Mouse (Mus musculus) kidney, postnatal 14 days (tissue): ENCODE data around the gene Myl12a.
A peak's percentile ranks its signal among the peaks of the same experiment; 100 is the strongest.

ENCODE experiments used
- DNase-seq: peaks from one replicate; pipeline ENCODE4 v3.0.0; 2022; ENCODE audit warnings: mixed read lengths

Myl12a gene

DNA sequence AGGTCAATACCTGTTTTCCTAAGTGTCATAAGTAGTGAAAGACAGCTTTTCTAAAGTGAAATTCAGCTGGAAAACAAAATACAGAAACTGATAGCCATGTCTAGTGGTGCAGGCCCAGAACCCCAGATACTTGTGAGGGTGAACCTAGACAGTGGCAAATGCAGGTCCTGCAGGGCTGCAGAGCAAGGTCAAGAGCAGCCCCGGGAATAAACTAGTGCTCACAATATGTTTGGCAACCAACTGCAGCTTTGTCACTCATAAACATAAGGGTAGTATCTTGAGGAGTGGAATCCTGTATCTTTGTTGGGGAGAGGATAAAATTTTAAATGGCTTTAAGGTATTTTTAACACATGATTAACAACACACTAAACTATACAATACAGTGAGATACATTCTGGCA lies 7.1 kb upstream of the Myl12a start:
- DNase-seq = no peak

DNA sequence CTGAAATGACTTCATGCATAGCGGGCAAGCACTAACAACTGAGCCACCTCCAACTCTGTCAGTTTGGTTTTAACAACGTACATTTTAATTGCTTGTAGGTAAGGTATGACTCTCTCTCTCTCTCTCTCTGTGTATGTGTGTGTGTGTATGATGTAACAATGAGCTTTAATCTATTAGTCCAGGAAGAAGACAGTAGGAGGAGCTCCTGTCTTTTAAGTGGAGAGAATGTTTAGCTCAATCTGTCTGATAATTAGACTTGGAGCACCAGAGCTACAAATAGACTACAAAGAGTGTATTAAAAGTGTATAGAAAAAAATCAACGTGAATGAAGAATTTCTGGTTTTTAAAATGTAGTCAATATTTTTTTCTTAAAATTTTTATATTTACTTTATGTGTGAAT lies 6.0 kb upstream of the Myl12a start:
- DNase-seq = no peak

DNA sequence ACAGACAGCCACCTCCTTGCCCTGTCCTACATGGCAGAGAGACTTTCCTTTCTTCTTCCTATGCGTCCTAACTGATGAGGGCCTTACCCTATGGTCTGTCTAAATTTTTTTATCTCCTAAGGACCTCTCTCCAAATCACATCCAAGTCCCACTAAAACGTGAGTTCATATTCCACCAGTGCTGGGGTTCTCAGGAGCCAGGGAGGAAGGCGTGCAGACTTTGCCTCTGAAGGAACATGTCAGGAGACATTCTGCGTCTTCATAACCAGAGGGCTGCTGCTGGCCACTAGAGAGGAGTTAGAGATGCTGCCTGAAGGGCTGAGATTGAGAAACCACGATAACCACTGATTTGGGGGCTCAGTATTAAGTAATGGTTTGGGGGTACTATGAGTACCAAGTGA lies 4.3 kb upstream of the Myl12a start:
- DNase-seq = no peak

DNA sequence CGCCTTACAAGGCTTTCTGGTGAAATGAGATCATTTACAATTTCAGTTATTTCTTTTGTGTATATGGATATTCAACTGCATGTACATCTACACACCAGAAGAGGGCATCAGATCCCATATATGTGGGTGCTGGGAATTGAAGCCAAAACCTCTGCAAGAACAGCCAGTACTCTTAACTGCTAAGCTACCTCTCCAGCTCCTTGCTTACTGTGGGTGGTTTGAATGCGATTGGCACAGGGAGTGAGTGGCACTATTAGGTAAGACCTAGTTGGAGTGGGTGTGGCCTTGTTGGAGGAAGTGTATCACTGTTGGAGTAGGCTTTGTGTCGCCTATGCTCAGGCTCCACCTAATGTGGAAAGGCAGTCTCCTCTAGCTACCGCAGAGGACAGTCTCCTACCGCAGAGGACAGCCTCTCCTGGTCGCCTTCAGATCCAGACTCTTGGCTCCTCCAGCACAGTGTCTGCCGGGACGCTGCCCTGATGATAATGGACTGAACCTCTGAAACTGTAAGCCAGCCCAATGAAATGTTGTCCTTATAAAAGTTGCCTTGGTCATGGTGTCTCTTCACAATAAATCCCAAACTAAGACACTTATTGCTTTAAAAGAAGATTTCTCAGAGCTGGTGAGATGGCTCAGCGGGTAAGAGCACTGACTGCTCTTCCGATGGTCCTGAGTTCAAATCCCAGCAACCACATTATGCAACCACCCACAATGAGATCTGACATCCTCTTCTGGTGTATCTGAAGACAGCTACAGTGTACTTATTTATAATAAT lies 1.7 kb upstream of the Myl12a start:
- DNase-seq = no peak

DNA sequence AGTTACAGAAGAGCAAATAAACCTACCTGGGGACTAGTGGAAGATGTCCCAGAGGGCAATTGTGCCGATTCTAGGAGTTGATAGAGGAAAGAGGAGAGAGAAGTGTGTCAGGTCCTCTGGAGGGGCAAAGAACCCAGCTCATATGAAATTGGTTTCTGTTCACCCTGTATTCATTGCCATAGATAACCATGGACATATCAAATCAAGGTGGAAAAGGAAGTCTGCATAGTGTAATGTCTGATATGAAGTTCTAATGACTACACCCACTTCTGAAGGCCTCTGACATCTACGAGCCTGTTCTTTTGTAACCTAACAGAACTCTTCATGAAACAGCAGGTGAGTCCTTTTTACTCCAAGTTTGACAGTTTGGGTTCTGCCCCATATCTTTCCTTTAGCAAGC lies 1.0 kb upstream of the Myl12a start:
- DNase-seq = no peak

DNA sequence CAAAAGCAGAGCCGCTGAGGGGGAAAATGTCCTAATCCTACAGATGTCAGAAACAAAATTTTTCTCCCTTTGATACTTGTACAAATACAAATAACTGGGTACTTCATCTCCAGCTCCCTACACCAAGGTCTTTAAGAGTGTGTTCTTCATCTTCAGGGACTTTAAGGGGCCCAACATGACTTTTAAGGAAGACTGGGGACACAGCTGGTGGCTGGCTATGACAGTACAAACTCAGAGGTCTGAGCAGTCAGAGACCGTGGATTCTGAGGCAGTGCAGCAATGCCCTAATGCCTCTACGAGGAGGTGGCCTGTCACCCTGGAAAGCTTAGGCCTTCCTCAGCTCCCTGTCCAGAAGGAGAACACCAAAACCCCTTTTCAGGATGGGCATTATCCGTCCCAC lies 434 bp upstream of the Myl12a start:
- DNase-seq = no peak

DNA sequence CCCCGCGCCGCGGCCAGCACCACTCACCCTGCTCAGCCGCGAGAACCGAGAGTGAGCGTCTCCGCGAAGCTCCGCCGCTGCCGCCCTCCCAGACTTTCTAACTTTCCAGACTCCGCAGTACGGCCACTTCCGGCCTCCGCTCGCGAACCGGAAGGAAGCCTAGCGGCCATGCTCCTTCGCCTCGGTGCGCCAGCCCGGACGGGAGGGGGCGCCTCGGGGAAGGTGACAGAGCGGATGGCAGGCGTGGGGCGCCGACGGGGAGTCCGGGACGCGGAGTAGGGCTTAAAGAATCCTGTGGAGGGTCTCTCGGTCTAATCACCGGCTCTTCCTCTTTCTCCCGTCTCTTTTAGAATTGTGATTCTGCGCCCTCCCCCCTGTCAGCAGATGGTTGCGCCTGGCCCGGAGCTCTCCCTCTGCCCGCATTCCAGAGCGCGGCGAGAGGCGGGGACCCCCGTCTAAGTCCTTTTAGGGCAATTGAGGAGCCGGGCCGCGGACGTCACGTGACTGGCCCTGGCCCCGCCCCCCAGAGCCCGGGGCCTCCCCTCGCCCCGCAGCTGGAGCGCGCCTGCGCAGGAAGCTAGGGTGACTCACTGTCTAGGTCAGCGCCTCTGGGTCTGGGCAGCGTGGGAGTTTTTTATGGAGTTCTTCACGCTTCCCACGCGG lies 466 bp downstream of the Myl12a start, which contains the start of gene Myom1:
TSS of gene Myom1 (plus strand) at position 553 of the 663 bp plus-strand sequence.
- DNase-seq = peak; percentile 100

DNA sequence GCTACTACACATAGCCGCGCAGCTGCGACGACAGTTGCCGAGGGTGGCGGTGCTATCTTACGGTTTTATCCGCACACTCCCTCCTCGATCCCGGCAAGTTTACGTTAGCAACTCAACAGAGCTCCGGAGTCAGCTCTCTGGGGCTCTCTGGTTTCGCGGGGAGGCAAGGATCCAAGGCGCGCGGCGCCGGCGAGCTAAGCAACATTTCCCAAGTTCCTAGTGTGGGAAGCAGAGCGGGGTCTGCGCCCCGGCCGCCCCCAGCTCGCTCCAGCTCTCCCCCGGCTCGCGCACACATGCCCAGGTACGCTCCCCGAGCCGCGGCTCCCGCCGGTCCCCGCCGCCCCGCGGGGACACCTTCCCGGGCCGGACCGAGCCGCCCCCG lies 988 bp downstream of the Myl12a start:
- DNase-seq = no peak

DNA sequence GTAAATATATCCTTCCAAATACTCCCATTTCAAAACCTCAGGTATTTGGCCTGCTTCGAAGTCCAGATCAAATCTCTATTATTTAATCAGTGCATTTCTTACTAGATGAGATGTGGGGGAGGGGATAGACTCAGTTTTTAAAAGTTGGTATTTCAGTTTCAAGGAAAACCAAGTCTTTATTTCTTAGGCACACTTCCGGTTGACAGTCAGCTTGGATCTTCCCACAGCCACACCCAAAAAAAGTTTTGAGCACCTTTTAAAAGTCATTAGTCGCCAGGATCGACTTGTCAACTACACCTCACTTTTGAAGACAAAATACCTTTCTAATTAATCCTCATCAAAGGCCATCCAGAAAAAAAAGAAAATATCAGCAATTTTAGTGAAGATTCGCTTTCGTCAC lies 1.6 kb downstream of the Myl12a start:
- DNase-seq = no peak

DNA sequence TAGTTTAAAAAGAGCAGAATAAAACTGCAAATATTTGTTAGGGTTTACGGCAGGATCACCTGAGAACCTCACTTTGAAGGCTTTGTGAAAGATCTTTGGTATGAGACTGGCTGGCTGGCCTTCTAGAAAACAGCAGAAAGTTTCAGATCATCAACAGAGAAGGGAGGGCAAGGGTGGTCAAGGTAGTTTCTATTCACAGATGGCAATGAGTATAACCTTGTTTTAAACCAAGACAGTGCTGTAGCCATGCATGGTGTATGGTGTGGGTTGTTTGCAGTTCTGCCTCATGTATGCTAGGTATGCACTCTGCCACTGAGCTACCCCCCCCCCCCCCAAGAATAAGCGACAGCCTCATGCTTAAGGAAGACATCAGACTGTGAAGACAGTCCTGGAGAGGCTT lies 2.4 kb downstream of the Myl12a start:
- no peak for DNase-seq

DNA sequence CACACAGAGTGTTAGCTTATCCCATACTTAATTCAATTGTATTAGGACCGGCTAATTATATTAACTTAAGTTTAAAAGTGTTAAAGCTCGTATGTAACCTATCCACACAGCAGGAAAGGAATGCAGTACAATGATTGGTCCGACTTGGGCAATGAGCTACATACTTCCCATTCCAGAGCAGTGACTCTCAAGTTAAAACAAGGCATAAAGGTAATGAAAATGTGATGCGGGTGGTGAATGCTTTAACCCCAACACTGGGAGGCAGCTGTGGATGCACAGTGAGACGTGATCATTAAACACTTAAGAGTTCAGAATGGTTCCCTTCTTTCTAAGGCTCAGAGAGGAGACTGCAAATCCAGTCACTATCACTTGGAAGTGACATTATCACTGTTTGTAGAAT lies 3.5 kb downstream of the Myl12a start:
- peak; percentile 41 for DNase-seq

DNA sequence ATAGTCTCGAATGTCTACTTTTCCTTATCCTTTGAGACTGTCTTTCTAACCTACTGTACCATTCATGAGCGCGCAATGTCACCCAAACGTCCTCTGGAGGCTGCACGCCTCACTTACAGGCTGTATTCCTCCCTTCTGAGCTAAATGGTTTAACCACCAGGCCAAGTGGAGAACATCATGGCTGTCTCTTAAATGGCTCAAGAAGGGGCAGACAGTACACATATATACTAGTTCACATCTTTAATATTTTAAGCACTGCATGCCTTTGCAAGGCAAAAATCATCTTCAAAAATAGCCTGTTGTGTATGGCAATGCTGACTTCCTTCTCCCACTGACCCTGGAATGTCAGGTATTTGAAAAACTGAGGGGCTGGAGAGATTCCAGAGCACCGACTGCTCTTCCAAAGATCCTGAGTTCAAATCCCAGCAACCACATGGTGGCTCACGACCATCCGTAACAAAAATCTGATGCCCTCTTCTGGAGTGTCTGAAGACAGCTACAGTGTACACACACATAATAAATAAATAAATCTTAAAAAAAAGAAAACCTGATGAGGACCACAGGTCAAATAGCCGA lies 4.2 kb downstream of the Myl12a start:
- no peak for DNase-seq

DNA sequence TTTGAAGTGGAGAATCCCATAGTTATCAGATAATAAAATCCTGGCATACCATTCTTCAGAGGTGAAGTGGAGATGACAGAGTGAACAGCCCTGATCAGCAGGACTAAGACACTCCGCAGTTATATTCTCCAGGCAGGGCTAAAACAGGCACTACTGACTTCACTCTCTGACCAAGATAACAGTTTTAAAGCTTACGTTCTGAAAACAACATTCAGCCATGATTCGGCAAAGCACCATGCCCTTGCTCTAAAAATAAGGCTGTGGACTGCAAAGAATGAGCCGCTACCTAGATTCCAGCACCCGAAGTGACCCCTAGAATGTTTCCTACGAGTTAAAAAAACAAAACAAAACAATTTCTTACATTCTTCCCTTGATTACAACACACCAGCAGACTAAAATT lies 4.8 kb downstream of the Myl12a start:
- DNase-seq = no peak

DNA sequence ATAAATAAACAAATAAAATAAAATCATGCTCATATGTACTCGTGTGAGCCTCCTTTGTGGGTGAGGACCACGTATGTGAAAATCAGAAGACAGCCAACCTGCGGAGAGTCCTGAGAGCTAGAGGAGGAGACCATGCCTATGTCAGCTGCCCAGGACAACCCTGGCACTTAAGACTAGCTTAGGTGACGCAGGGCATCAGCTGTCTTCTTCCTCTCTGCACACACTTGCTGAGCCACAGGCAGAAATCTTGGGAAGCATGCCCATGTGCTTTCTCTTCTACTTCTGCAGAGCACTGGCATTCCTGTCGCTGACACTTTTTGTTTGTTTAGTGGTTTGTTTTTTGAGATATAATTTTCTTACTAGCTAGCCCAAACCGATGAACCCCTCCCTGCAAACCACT lies 7.1 kb downstream of the Myl12a start:
- DNase-seq = no peak

DNA sequence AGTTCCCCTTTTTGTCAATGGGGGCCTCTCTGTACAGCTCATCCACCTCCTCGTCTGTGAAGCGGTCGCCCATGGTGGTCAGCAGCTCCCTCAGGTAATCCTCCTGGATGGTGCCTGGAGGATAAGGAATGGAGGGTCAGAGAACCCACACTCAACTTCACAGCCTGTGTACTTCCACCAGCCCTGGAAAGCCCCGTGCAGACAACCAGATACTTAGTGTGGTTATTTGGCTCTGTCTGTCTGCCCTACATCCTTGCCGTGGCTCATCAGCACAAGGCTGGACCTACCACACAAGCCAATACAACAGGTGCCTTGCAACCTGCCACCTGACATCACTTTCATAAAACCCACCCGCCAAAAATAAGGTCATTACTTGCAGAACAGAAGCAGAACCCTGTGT lies 8.0 kb downstream of the Myl12a start:
- no peak for DNase-seq

DNA sequence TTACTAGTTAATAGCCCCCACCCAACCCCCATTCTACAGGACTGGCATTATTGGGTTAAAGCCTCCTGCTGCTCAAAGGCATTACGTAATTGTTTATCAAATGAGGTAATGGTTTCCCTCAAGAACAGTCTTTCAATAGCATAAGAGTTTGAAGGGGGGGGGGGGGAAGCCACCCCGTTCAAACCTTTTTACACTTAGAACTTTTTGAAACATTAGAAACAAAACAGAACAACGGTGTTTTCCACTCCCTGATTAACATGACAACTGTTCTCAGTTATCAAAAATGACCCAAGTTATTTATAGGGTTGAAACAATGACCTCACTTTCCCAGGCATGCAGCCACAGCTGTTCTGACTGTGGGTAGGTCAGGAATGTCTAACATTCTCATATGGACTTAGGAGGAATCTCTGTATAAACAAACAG lies 9.3 kb downstream of the Myl12a start:
- DNase-seq = no peak

DNA sequence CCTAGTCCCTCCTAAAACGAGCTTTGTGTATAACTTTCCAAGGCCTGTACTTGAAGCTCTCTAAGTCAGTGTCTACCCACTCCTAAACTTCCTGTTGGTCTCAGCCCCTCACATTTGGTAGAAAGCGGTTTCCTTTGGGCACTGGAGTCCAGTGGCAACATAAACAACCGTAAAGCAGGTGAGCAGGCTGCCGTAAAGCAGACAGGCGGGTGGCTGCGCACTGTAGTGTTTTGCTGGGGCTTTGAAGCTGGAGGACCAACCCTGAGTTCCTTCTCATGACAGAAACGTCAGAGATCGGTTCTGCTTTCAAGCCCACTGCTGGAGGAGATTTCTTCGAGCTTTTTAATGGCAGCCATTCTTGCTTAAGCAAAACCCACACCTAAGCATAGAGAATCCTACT lies 10.0 kb downstream of the Myl12a start:
- DNase-seq = no peak

DNA sequence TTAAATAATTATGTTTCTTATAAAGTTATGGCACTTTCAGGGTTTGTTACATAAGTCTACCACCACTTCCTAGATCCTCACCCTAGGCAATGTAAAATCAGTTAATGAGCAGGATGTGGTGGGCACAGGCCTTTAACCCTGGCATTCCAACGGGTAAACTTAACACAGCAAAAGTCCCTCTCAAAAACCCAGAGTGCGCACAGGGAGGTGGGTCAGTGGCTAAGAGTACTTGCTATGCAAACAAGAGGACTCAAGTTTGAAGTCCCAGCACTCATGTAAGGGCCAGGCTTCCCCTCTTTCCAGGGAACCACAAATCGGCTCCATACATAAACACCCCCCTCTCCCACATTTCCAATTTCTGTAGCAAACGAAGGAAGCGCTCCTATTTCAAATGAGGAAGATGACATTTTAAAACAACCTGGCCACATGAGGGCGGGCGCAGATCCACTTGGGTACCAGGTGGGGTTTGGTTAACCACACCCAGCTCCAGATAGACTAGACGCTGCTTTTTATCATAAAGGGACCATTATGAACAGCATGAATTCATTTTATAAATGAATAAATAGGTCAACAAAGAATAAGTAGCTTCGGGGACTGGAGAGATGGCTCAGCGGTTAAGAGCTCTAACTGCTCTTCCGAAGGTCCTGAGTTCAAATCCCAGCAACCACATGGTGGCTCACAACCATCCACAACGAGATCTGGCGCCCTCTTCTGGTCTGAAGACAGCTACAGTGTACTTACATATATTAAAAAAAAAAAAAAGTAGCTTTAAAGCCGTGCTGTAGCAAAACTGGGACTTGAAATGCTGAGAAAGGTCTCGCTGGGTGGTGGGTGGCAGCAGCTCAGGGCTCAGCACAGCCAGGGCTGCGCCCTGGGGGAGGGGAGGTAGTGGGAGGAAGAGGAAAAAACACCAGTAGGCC lies 10.7 kb downstream of the Myl12a start:
- DNase-seq = no peak

DNA sequence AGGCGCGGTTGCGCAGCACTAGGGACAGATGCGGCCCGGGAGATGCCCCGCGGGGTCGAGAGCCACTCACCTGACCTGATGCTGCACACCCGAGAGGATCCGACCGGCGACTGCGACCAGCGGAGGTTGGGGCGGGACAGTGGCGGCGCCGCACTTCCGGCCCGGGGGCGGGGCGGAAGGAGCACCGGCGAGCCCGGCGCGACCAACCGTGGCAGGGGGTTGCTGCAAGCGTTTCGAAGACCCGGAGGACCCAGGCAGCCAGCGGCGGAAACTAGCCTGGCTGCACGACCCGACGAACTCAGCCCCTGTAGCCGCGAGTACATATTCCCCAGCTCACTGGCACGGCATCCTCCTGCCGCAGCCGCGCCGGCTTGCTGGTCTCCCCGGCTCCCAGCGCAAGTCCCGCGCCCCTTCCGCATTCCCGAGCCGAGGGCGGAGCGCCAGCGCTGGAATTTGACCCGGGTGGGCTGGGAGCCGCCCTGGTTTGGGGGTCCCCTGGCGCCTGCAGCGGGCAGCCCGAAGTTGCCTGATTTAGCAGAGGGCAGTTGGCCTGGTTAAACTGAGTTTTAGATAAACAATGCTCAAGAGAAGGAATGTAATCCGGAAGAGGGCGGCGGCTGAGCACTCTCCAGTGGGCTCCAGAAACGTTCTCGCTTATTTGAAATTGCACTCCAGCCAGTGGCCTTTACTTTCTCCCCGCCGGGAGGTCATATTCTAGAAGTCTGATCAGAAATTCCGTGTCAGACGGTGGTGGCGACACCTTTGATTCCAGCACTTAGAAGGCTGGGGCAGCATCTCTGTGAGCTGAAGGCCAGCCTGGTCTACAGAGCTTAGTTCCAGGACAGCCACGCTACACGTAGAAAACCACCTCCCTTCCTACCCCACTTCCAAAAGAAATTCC lies 12.0 kb downstream of the Myl12a start:
- peak; percentile 91 for DNase-seq

DNA sequence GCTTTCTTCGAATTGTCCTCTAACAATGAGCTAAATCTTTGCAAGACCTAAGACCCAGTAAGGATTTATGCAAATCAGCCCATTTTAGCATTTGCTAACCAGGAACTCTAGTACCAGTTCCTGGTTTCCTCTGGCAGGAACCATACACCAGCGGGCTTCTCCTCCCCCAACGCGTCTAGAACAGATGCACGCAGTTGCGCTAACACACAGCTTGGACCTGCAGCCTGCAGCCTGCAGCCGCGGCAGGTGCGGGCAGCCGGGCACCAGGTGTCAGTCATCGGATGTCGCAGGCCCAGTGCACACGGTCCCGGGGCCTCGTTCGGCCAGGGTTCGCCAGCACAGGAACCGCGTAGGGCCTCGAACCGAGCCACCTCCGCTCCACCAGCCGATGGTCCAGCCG lies 12.7 kb downstream of the Myl12a start:
- DNase-seq = no peak

DNA sequence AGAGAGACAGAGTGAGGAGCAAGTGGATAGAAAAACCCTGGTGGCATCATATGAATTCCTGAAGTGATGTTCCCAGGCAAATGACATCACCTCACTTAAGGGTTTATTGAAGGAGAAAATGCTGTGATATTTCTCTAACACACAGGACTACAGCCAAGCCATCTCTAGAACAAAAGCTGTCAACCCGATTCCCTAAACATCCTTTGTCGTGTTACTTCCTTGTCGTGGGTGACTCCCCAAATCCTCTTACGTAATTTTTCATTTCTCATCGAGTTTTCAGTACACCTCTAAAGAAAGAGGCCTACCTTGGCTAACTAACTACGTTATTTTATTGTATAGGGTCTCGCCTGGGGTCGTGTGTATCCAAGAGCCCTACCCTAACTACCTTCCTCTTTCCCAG lies 13.2 kb downstream of the Myl12a start:
- no peak for DNase-seq

DNA sequence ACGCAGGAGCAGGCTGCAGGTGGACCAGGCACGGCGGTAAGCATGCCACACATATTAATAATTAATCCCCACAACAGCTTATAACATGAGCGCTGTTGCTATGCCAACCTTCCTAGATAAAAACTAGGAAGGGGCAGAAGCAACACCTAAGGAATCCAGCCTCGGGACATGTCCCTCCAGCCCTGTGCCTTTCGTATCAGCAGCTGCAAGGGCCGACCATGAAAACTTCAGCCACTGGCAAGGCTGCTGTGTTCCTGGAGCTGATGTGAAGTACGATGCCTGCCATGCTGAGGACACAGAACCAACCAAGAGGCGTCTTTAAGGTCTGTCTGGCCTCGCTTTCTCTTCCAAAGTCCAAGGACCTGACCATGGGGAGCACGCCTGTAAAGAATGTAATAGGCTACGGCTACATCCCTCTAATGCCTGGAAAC lies 14.3 kb downstream of the Myl12a start:
- DNase-seq = peak; percentile 45
